Mouse (Mus musculus): ENCODE measurements around the gene Tsfm.

The Tsfm gene

DNA sequence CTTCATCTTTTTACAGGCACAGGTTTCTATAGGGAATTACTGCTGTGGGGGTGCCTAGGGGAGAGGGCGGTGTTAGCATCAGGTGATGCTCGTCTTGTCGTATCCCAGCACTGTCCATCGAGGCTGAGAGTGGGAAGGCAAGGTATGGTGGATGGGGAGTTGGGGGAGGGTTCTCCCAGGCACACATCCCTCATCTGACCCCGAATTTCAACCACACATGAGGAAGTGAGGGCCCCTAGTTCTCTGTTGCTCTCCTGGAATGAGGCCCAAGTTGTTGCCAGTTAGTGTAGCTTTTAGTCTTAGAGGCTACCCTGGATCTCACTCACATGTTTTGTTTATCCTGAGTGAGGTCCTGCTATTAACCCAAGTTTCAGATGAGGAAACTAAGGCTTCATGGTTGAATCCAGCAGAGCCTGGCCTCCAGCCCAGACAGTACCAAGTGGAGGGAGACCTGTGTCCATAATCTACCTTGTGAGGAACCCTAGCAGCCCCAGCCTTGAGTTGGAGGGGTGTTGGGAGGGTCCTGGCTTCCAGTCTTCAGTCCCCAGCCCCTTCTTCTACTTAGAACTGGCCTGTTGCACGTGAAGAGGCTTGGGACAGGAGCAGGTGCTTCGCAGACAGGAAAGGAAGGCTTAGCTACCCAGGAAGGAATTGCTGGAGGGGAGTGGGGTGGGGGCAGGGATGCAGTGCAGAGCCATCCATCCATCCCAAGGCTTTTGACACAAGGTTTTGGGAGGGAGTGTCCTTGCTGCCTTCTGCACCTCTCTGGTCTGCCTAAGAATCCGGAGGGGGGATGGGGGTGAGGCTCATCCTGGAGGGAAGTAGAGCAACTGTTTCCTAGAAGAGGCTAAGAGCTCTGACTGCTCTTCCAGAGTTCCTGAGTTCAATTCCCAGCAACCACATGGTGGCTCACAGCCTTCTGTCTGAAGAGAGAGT is 43.2 kb downstream of the Tsfm start:
- no peak for DNase-seq (ENCODE audit: low spot score)

DNA sequence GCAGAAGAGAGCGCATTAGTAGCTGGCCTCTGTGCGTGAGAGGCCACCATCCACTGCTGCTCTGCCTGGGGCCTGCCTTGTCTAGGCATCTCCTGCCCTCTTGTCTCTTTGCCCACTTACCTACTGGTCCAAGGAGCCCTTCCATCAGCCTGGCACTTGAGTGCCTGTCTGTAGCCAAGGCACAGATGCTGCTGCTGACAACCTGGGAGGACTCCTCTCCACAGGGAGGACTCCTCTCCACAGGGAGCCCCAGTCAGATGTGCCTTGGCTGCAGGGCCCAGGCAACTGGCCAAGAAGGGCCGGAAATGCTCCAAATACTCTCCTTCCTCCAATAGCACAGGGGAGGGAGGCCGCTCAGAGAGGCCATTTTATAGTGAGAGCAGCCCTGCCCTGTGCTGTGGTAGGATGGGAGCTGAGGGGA is 44.1 kb downstream of the Tsfm start:
- DNase-seq (ENCODE audit: low spot score) = peak; percentile 85

DNA sequence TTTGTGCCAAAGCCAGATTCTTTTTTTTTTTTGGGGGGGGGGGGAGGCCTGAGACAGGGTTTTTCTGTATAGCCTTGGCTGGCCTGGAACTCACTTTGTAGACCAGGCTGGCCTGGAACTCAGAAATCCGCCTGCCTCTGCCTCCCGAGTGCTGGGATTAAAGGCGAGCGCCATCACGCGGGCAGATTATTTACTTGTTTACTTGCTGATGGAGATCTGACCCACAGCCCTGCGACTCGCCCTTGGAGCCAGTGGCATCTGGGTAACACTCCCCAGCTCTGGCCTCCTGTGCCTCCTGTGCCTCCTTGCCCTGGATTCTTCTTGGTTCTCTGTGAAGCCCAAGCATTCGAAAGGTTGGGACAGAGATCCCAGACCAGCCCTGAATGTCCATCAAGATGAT is 45.1 kb downstream of the Tsfm start:
- no peak for DNase-seq (ENCODE audit: low spot score)

DNA sequence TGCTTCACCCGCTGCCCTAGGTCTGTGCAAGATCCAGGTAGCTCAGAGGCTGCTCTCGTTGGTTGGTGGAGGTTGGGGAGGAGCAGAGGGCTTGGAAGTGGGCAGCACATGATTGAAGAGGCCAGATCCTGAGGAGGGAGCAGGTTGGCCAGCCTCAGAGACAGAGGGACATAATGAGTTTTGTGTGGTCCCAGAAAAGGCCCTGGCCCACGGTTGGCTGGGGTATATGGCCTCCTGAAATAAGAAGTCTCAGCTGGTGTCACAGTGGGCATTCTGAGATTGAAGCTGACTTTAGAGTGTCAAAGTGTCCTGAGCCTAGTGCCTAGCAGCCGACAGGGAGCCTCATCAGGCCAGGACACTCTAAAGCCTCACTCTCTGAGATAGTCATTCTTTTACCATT is 45.5 kb downstream of the Tsfm start:
- DNase-seq (ENCODE audit: low spot score) = no peak

DNA sequence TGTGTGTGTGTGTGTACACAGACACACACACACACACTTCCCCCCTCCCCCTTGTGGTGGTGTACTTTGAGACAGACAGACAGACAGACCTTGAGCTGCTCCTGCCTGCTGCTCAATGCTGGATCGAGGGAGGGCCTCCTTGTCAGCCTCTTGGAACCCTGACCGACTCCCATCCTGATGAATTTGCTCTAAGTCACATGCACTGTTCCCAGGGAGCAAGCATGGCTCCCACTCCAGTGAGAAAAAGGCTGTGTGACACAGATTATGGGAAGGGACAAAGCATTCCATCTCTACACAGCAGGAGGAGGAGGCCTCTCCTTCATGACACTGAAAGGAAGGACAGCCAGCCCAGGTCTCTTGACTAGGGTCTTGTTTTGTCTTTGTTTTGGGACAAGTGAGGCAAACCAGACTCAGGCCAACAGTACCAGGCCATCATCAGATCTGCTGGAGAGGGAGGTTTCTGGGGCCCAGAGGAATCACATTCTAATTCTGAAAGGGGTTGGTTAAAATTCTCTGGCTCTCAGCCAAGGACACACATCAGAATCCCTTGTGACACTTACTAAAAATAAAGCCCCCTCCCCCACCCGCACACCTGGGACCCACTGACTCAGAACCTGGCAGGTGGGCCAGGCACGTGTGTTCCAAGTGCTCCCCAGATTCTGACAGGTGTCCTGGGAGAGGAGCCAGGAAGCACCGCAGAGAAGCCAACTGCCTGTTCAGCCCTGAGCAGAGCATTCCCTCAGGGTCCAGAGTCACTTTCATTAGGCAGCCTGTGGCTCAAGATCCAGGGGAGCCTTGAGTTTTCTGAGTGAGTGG is 46.2 kb downstream of the Tsfm start:
- DNase-seq (ENCODE audit: low spot score) = no peak

DNA sequence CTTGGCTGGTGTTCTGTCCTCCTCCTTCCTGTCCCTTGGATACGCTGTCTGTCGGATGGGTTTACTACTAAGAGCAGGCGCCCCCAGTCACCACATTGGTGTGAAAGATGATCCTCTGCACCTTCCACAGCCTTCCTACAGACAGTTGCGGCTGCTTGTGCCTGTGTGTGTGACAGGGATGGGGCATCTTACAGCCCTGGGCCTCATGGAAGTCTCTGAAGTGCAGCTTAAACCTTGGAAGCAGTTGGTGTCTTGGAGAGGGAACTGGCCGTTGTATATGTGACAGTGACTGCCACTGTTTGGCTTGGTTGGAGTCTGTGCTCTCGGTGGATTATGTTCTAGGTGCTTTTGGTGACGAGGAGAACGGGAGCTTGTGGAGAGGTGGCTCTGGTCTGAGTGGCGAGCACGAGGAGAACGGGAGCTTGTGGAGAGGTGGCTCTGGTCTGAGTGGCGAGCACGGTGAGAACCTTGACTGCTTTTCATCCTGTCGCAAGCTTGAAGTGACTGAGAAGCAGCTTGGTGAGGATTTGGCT is 47.4 kb downstream of the Tsfm start:
- DNase-seq (ENCODE audit: low spot score) = no peak

DNA sequence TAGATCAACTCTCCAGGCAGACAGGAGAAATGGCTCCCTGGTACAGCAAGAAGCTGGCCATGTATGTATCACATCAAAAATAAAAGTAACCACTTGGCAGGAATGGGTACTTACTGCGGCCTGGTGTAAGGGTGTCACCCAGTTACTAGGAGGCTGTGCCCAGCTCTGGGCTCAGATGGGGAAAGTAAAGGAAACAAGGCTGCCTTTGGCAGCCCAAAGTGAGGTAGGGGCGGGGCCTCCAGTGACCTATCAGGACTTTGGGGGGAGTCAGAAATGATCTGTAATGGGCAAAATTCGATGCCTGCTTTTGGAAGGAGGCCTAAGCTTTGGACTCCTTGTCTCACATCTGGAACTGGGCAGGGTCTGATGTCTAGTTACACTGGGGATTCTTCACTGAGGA is 48.9 kb downstream of the Tsfm start:
- no peak for DNase-seq (ENCODE audit: low spot score)

DNA sequence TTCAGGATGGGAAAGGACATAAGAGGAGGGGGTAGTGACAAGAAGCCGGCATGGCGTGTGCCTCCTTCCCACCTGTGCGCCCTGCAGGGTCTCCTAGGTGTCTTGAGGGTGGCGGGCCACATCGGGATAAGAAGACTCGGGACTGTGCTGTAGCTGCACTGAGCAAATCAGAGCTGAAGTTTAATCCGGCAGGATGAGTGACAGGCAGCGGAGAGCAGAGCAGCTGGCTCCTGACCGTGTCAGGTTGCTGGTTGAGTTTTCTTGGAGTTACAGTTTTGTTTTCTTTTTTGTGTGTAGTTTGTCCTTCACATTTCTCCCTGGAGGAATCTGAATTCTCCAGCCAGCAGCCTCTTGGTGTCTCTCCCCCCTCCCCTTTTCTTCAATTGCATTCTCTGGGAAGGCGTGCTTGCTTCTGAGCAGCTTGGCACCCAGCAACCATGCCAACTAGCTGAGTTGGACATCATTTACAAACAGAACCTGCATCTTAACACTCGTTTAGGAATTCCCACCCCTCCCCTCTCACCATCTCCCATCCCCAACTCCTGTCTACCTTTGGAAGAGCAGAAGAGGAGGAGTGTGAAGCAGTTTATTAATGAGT is 49.6 kb downstream of the Tsfm start:
- no peak for DNase-seq (ENCODE audit: low spot score)

DNA sequence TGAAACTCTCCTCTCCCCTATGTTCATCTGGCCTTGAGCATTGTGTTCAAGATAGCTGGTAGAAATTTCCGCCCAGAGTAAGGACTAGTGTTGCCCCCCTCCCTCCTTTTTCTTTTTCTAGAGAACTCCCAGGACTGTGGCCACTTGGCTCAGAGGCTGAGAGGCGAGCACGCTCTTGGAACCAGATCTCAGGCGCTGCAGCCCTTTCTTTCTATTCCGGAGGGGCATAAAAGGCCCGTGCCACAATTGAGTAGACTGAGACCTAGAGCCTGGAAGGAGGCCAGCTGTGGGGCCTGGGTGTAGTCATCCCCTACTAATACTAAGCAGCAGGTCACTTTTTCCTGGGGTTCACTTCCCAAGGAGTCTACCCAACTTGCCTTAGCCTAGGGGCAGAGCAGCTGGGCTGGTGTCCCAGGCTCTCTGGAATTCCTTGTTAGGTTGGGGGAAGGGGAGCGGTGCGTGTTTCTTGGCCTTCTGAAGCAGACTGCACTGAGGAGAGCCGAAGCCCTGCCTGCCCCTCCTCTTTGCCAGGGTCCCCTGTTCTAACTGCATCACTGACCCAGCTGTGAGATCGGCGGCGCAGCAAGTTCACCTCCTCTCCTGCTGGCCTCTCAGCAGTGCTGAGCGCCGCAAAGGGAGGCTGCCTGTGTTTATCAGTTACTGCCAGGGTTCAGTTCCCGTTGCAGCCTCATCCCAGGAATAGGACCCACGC is 50.3 kb downstream of the Tsfm start:
- no peak for DNase-seq (ENCODE audit: low spot score)

DNA sequence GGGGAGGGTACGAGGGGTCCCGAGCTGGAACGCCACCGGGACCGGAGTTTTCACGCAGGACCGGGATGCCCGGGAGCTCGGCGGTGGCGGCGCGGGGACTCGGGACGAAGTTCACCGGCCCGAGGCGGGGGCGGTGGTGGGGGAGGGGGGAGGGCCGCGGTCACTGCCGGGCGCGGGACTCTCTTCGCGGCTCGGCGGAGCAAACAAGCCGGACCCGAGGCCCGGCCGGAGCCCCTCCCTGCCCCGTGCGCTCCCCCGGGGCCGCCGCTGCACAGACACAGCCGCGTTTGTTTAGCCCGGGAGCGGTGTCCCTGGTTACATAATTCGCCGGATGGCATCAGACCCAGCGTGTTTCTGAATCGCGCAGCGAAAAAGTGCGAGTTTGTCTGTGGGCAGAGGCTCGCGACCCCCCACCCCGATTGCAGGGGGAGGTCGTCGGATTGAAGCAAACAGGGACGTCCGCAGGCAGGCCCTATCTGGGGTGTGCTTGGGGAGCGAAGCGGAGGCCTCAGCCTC is 50.9 kb downstream of the Tsfm start:
- DNase-seq (ENCODE audit: low spot score) = peak; percentile 69

DNA sequence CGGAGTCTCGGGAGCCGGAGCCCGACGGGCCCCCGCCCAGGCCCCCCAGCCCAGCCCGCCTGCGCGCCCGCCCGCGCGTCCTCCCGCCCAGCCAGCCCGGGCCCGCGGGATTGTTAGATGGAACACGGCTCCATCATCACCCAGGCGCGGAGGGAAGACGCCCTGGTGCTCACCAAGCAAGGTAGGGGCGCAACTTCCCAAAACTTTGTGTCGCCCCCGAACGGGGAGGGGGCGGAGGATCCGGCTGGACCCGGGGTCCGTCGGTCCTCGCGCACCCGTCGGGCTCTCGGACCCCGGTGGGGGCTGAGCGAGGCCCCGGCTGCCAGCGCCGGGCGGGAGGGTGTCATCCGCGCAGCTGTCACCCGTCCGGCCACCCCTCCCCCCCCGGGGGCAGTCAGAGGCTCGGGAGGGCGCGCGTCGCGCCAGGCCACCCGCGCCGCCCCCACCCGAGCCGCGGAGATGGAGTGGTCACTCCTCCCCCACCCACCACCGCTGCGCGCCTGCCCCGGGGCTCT is 51.5 kb downstream of the Tsfm start:
- DNase-seq (ENCODE audit: low spot score) = peak; percentile 89

DNA sequence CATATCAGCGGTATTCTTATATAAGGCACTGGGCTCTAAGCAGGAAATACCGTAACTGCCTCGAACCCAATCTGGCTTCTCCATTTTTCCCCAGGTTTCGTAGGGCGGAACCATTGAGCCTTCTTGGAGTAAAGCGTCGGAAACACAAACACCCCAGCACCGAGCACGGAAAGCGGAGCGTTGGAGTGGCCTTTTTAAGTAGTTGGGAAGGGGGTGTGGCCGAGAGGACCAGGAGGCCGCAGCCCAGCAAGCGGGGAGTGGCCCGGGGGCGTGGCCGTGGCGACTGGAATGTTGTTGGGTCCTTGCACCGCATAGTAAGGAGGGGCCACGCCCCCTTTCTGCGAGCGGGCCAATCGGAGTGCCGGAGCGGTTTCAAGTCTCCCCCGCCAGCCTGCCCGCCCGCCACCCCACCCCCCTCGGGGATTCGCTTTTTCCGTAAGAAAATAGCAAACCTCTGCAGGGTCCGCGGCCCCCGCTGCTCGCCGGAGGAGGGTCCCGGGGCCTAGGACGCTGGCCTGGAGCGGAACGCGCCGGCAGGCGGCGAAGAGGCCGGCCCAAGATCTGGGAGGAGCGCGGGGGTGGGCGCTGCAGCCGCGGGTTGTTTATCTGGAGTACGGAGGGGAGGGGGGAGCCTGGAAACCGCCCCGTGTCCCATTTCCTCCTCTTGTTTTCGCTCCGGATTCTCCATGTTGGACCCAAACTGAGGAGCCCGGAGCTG is 52.2 kb downstream of the Tsfm start, which contains the start of gene Ctdsp2:
Gene Ctdsp2 (plus strand): TSS at position 441 of the 718 bp plus-strand sequence.
- DNase-seq (ENCODE audit: low spot score) = peak; percentile 100

DNA sequence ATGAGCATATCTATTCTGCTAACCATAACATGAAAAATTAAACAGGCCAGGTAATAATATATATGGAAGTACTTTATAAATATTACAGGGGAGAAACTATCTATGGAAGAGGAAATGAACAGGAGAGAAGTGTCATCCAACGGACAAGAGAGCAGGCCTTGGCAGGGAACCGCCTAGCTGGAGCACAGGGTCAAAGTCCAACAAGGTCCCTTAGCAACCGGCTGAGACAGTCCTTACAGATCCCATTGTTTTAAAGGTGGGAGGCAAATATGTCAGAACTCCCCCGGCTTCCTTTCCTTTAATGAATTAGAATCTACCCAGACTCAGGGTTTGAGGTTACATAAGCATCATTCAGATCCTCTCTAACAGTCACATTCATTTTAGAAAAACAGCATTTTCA is 53.6 kb downstream of the Tsfm start:
- DNase-seq (ENCODE audit: low spot score) = no peak

DNA sequence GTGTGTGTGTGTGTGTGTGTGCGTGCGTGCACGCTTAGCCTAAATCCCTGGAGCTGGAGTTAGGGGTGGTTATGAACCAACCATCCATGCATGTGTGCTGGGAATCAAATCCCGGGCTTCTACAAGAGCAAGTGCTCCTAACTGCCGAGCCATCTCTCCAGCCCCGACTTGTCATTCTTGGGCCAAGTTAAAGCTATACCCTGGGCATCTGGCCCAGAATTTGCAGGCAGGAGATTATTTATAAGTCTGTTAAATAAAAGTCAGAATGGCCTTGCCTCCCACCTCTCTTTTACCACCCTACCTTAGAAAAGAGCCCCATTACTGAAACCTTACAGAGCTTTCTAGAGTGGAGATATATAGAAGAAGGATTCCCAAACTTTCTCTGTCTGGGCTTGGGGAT is 54.9 kb downstream of the Tsfm start:
- DNase-seq (ENCODE audit: low spot score) = no peak

DNA sequence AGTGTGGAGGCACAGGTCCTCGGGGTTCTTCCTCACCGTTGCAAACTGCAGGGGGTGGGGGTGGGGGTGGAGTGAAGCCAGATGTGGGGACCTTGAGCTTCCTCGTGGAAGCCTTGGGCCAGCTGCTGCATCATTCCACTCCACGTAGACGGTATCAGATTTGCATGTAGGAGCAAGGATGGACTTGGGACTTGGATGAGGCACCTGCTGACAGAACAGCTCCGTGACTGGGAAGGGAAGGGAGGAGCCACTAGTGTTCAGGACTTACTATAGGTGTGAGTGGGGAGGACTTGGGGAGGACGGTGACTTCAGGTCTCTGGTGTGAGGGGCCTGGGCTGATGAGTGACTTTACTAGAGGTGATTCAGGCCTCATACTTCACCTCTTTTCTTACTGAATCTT is 57.7 kb downstream of the Tsfm start:
- DNase-seq (ENCODE audit: low spot score) = no peak

DNA sequence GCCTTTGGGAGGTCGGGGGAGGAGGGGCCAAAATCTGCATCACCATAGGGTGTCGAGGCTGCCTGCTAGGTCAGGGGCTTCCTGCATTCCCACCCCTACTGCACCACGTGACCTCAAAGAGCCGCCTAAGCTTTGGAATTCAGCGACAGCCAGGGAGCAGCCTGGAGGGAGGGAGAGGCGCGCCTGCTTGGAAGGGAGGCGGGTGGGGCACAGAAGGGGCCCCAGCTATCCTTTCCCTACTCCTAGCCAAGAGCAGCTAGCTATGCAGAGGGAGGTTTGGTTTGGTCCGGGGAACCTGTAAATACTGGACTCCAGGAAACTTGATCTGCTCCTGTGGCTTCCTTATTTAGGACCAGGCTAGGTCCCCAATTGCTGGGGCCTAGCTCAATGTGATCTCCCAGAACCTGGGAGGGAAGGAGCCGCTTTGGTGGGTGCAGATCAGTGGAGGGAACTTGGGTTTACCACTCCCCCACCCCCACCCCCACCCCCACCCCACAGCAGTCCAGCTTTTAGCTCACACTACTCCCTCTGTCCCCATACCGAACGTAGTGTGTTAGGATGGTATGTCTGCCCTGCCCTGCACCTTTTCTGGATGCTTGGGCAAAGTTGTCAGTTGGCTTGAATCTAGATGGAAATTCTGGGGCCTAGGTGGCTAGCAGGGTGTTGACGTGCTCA is 58.5 kb downstream of the Tsfm start:
- peak; percentile 72 for DNase-seq (ENCODE audit: low spot score)

DNA sequence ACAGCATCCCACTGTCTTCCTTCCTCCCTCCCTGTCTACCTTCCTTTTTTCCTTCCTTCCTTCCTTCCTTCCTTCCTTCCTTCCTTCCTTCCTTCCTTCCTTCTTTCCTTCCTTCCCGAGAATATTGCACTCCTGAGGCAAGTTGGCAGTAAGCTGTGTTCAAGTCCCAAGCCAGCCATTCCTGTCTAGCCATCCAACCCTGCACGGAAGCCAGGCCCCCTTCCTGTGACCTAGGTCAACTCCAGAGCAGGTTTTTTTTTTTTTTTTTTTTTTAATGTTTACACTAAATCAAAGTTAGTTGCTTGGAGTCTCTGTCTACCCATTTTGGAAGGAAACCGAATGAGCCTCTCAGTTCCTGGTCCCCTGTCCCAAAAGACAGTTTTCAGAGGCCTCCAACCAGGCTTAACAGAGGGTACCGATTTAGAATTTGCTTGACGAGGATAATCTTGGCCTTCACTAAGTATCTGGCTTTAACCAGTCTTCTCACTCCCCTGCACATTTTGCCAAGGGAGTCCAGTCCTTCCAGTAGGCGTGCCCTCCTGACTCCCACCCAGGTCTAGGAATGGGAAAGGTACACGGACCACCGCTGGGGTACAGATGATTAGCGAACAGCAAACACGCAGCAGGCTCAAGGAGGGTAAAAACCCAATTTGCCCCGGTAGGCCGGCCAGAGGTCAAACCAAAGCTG is 59.1 kb downstream of the Tsfm start:
- no peak for DNase-seq (ENCODE audit: low spot score)

DNA sequence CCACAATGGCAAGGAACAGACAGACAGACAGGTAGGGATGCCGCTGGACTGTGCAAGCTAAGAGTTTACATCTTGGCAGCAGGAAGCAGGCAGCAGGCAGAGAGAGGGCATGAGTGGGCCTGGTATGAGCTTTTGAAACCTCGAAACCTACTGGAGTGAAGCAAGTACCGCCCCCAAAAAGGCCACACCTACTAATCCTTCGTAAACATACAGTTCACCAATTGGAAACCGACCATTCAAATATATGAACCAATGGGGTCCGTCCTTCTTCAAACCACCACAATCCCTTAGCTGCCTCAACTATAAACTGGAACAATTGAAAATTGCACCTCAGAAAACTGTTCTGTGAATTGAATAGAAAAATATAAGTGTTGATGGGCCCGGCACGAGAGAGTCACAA is 66.8 kb downstream of the Tsfm start:
- DNase-seq (ENCODE audit: low spot score) = no peak

DNA sequence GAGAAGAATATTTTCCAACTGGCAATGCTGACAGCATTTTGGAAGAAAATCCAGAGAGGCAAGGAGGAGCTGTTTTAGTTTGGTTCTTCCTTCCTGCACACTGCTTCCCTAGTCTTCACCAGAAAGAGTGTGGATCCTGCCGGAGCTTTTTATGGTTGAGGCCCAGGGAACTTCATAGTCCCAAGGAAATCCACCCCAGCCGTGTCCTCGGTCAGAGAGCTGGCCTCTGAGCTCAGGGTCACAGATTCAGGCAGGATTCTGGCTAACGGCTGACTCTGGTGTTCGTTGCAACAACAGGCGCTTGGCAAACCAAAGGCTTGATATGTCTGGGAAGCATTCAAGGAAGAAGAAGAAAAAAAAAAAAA is 67.7 kb downstream of the Tsfm start:
- DNase-seq (ENCODE audit: low spot score) = no peak
